Mouse (Mus musculus) bone marrow macrophage, adult 2 months (primary cell): ENCODE measurements around the gene Cttnbp2.

Experiments used
- CTCF ChIP-seq: IDR thresholded peaks from 2 replicates; pipeline ENCODE4 v1.5.1; 2012; ENCODE audit warnings: low read depth, mild to moderate bottlenecking, low read length, moderate library complexity
- POLR2A ChIP-seq: IDR thresholded peaks from 2 replicates; pipeline ENCODE4 v1.6.1; 2012; ENCODE audit warnings: mild to moderate bottlenecking, low read depth, low read length, borderline replicate concordance

- no peak for TF ChIP-seq POLR2A
- no peak for TF ChIP-seq CTCF
Observed at GRCm38 (mm10) chr6:18469206-18469605, 45.4 kb downstream of the Cttnbp2 start.
